Mouse (Mus musculus) lung, embryonic 14.5 days (tissue): ENCODE measurements around the gene Slfn9. TPM values are rescaled to one million over a fixed set of nuclear protein-coding genes. Genes with fewer than 3 reads are reported as not detected.
"Not testable (repeated sequence)": the region's sequence is repeated elsewhere in the genome, so short reads cannot be mapped to it uniquely, and the experiment has no call there.

ENCODE experiments used
- ATAC-seq: fragments of 200-750 bp; cut with Nextera tagmentation; 2 replicates; pipeline ENCODE4 v1.8.0; 2017; ENCODE audit warnings: mild to moderate bottlenecking, moderate TSS enrichment, moderate library complexity; ENCODE audit not compliant: insufficient read depth
- DNase-seq: peaks from one replicate; pipeline ENCODE4 v3.0.0-alpha.2; 2015
- H3K27ac ChIP-seq: fragments of 300-500 bp; sonication (generic); 2 replicates; pipeline ENCODE4 v1.5.1; 2014; ENCODE audit warnings: low read depth, mild to moderate bottlenecking, moderate library complexity
- H3K27me3 ChIP-seq: fragments of 300-500 bp; sonication (generic); 2 replicates; pipeline ENCODE4 v1.6.1; 2014; ENCODE audit warnings: low read length, control low read depth; ENCODE audit not compliant: insufficient read depth
- H3K36me3 ChIP-seq: fragments of 300-500 bp; sonication (generic); 2 replicates; pipeline ENCODE4 v1.6.1; 2014; ENCODE audit warnings: control low read depth; ENCODE audit not compliant: insufficient read depth
- H3K4me1 ChIP-seq: fragments of 300-500 bp; sonication (generic); 2 replicates; pipeline ENCODE4 v1.6.1; 2014; ENCODE audit warnings: antibody characterized with exemption, control low read depth; ENCODE audit not compliant: insufficient read depth
- H3K4me2 ChIP-seq: fragments of 300-500 bp; sonication (generic); 2 replicates; pipeline ENCODE4 v1.6.1; 2014; ENCODE audit warnings: mild to moderate bottlenecking
- H3K4me3 ChIP-seq: fragments of 300-500 bp; sonication (generic); 2 replicates; pipeline ENCODE4 v1.5.1; 2014; ENCODE audit warnings: low read depth, low read length
- H3K9ac ChIP-seq: fragments of 300-500 bp; sonication (generic); 2 replicates; pipeline ENCODE4 v1.6.1; 2014
- H3K9me3 ChIP-seq: fragments of 300-500 bp; sonication (generic); 2 replicates; pipeline ENCODE4 v1.6.1; 2016; ENCODE audit warnings: low read depth, low read length, control low read depth
- CTCF ChIP-seq: IDR thresholded peaks from 2 replicates; pipeline ENCODE4 v1.5.1; 2016; ENCODE audit warnings: antibody characterized with exemption, low read depth
- WGBS: fragments of 180-500 bp; shearing (Covaris S2); extraction: QIAGEN DNeasy Blood & Tissue Kit; methylation state at CpG from one replicate; pipeline ENCODE4 v1.1.7; 2014; 5-methylcytosine and 5-hydroxymethylcytosine counted together
- polyA plus RNA-seq: library from polyadenylated mRNA; unstranded; fragments of >200 nt; fragmentation: Nextera tagmentation; extraction: Ambion mirVana; gene quantifications from 2 replicates; pipeline ENCODE4 v1.2.1, GENCODE M21; 2014

The Slfn9 gene
- polyA plus RNA-seq = 34.4 and 36.1 TPM in 2 replicates

- Histone ChIP-seq H3K4me1 (peaks cover 5% of the 10 kb centered on the region; the same call in 1 of the 2 replicates), H3K36me3 (peaks cover 13% of the 10 kb centered on the region), H3K4me2 (peak within 1 kb of the TSS; percentile 81), H3K4me3 (peak within 1 kb of the TSS; percentile 45), H3K27me3 (no peaks in the 10 kb centered on the region), H3K9me3 (no peaks in the 10 kb centered on the region), H3K27ac (peak within 1 kb of the TSS; percentile 71), H3K9ac (peak within 1 kb of the TSS; percentile 64)
- WGBS = 1% methylated on average over 14 of the region's 14 CpGs
- DNase-seq = peak; percentile 85
- peak; percentile 61 for ATAC-seq
- no peak for TF ChIP-seq CTCF
Observed at GRCm38 (mm10) chr11:82991469-82992166, at the start of gene Slfn9. Gene Slfn9, minus strand, starts transcription at chr11:82991830.

- Histone ChIP-seq H3K36me3 (no peaks in the 10 kb centered on the region), H3K4me2 (no peak overlapping the region), H3K27me3 (no peaks in the 10 kb centered on the region), H3K9me3 (no peaks in the 10 kb centered on the region), H3K4me1 (no peaks in the 10 kb centered on the region), H3K27ac (no peak overlapping the region), H3K4me3 (no peak overlapping the region), H3K9ac (no peak overlapping the region)
- TF ChIP-seq CTCF = no peak
- no peak for DNase-seq
- ATAC-seq = no peak
Observed at GRCm38 (mm10) chr11:83041000-83041399, 49.4 kb upstream of the Slfn9 start.

- no peaks in the 10 kb centered on the region for H3K27me3 ChIP-seq
- no peaks in the 10 kb centered on the region for H3K36me3 ChIP-seq
- no peak overlapping the region for H3K9ac ChIP-seq
- peak overlapping the region; percentile 51 for H3K4me2 ChIP-seq
- no peak overlapping the region for H3K4me3 ChIP-seq
- DNase-seq (peak; percentile 24), ATAC-seq (no peak)
- H3K9me3 ChIP-seq = no peaks in the 10 kb centered on the region
- TF ChIP-seq CTCF = no peak
- H3K4me1 ChIP-seq = no peaks in the 10 kb centered on the region
- 24% methylated on average over 1 of the region's 1 CpGs for WGBS
- H3K27ac ChIP-seq = no peak overlapping the region
Observed at GRCm38 (mm10) chr11:83040325-83040724, 48.7 kb upstream of the Slfn9 start.

GRCm38 (mm10) chr11:83039796-83040195 lies 48.2 kb upstream of the Slfn9 start:
- Histone ChIP-seq H3K27ac (no peak overlapping the region), H3K36me3 (no peaks in the 10 kb centered on the region), H3K4me2 (peak overlapping the region; percentile 51), H3K4me1 (no peaks in the 10 kb centered on the region), H3K9me3 (no peaks in the 10 kb centered on the region), H3K9ac (no peak overlapping the region), H3K4me3 (peak overlapping the region; percentile 11; the same call in 1 of the 2 replicates), H3K27me3 (no peaks in the 10 kb centered on the region)
- DNase-seq (peak; percentile 9), ATAC-seq (no peak)
- no peak for TF ChIP-seq CTCF
- WGBS = 10% methylated on average over 19 of the region's 19 CpGs

GRCm38 (mm10) chr11:83039156-83039555 lies 47.5 kb upstream of the Slfn9 start:
- DNase-seq (no peak), ATAC-seq (no peak)
- Histone ChIP-seq H3K36me3 (no peaks in the 10 kb centered on the region), H3K9ac (no peak overlapping the region), H3K27me3 (no peaks in the 10 kb centered on the region), H3K4me3 (no peak overlapping the region), H3K4me2 (no peak overlapping the region), H3K4me1 (no peaks in the 10 kb centered on the region), H3K9me3 (no peaks in the 10 kb centered on the region), H3K27ac (no peak overlapping the region)
- WGBS = 50% methylated on average over 1 of the region's 1 CpGs
- no peak for TF ChIP-seq CTCF

GRCm38 (mm10) chr11:83038686-83039085 lies 47.1 kb upstream of the Slfn9 start:
- H3K9me3 ChIP-seq, H3K4me1 ChIP-seq, H3K4me3 ChIP-seq, H3K9ac ChIP-seq, H3K36me3 ChIP-seq, H3K4me2 ChIP-seq, H3K27ac ChIP-seq, H3K27me3 ChIP-seq, DNase-seq, ATAC-seq: not testable (repeated sequence)
- 75% methylated on average over 3 of the region's 3 CpGs for WGBS

- Histone ChIP-seq H3K36me3 (no peaks in the 10 kb centered on the region), H3K9me3 (no peaks in the 10 kb centered on the region), H3K4me3 (no peak within 1 kb of the TSS), H3K27me3 (no peaks in the 10 kb centered on the region), H3K27ac (no peak within 1 kb of the TSS), H3K4me1 (no peaks in the 10 kb centered on the region), H3K9ac (no peak within 1 kb of the TSS), H3K4me2 (no peak within 1 kb of the TSS)
- ATAC-seq = no peak
- WGBS = 64% methylated on average over 5 of the region's 5 CpGs
- peak; percentile 52 for DNase-seq
- no peak for TF ChIP-seq CTCF
Observed at GRCm38 (mm10) chr11:83020621-83021020, 29.0 kb upstream of the Slfn9 start, which contains the start of gene Slfn8. Gene Slfn8, minus strand, starts transcription at chr11:83020810.

- not testable (repeated sequence) for ATAC-seq, H3K4me2 ChIP-seq
Observed at GRCm38 (mm10) chr11:83019561-83020519, 28.2 kb upstream of the Slfn9 start.

More at GRCm38 (mm10) chr11:83019561-83020519, 28.2 kb upstream of the Slfn9 start:
- H3K36me3 ChIP-seq, H3K27me3 ChIP-seq, H3K4me3 ChIP-seq, H3K27ac ChIP-seq, H3K9ac ChIP-seq, H3K9me3 ChIP-seq, H3K4me1 ChIP-seq, DNase-seq: not testable (repeated sequence)
- 72% methylated on average over 18 of the region's 18 CpGs for WGBS
